Mouse (Mus musculus) CH12F3 (cell line): ENCODE data around the gene Adcyap1r1.

Experiments
- in situ Hi-C: fragments of 300-500 bp; cut with MboI; formaldehyde crosslinking; loops from 2 replicates; pipeline ENCODE4 v1.14.3; 2020; ENCODE audit warnings: low sequenced_read_pairs

Adcyap1r1 gene

DNA sequence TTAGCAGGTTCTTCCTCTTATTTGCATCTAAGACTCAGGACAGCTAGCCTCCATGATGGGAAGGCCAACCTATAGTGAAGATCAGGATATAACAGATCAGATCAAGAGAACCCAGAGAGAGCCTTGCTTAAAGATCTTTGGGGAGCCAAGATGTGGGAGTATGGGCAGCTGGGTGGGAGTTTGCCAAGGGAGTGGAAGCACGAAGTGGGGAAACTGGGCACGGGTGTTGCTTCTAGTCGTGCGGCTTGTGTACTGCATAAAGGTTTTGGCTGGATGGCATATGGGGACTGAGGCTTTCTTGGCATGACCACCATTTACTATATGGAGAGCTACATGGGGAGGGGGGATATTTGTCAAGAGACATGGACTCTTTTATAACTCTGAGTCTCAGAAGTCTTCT is 44.4 kb downstream of the Adcyap1r1 start:
- in situ Hi-C loops = no loop called here

DNA sequence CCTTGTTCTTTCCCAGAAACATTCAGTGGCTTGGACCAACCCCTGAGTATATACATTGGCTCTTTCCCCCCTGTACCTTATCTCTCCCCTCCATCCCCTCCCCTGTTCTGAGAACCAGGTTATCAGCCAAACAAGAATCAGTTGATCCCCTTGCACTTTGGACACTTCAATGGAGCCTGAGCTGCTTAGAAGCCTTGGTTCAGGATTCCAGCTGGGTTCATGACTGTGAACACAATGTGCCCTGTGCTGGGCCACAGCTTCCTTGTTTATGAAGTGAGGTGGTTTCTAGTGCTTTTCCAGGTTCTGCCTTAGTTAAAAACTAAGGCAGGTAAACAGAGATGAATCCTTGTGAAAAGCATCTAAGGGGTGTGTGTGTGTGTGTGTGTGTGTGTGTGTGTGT is 47.0 kb downstream of the Adcyap1r1 start:
- in situ Hi-C loops = no loop called here

DNA sequence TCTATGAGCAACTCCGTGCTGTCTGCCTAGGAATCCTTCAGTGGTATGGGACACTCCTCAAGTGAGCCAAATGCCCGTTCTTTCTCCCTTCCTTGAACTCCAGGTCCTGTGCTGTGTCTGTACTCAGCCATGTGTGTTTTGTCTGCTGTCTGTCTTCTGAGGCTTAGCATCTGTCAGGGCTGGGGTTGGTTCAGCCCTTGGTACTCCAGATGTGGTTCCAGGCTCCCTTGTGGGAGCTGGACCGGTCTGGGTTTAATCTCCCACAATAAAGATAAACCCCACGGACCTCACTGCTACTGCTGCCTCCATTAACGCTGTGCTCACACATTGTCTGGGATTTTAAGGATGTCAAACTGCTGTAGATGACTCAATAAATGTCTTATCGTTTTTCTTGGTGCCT is 49.3 kb downstream of the Adcyap1r1 start:
- in situ Hi-C loops = no loop called here

DNA sequence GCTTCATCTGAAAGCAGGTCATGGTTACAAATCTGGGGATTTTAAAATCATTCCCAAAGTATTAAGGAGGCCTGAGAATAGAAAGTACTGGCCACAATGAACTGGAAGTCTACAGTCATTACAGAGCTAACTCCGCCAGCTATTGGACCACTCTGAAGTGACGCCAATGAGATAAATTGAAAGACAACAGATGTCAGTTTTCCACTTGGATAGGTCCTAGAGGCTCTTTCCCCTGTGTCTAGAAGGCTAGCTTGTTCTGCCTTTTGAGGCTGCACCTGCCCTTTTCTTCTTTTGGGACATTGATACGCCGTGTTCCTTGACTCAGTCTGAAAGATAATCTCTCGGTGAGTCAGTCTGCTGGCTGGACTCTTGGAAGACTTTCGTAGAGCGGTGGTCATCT is 50.5 kb downstream of the Adcyap1r1 start:
- in situ Hi-C loops = no loop called here

DNA sequence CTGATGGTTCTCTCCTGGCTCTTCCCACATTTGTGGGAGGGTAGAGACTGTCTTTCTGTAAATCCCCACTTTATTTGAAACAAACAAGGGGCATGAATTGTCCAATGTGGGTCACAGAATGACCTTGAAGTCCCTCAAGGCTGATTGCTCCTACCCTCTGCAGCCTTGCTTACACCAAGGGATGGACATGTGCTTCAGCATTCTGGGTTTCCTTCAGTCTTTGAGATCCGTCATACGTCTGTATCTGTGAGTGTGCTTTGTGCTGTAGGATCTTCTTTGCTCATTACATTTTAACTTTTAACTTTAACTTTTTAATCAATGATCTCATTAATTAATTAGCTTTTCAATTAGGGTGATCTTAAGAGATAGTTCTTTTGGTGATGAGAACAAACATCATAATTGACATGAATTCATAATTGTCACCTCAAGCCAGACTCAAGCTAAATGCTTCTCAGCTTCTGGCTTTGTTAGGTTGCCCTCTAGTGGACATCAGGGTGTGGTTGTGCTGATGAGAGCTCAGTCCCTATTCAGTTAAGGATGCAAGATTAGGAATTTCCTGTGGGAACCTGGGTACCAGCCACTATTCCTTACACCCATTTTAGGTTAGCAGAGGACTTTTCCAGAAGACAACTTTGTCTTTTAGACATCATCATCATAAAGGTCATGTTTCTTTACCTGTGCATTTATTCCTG is 53.2 kb downstream of the Adcyap1r1 start:
- in situ Hi-C loops = no loop called here

DNA sequence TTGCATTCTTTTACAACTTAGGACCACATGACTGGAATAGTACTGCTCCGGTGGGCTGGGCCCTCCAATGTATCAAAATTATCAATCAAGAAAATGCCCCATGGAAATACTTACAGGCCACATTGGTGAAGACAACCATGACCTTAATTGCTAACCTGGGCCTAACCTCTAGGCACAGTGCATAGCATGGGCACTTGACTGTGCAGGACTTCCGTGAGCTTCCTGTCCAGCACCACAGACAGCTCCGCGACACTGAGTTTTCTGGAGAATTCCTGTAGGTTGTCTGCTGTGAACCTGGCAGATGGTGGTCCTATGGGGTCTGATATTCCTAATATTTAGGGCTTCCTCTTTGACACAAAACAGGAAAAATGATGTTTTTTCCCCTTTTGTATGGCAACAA is 54.7 kb downstream of the Adcyap1r1 start:
- in situ Hi-C loops = no loop called here

DNA sequence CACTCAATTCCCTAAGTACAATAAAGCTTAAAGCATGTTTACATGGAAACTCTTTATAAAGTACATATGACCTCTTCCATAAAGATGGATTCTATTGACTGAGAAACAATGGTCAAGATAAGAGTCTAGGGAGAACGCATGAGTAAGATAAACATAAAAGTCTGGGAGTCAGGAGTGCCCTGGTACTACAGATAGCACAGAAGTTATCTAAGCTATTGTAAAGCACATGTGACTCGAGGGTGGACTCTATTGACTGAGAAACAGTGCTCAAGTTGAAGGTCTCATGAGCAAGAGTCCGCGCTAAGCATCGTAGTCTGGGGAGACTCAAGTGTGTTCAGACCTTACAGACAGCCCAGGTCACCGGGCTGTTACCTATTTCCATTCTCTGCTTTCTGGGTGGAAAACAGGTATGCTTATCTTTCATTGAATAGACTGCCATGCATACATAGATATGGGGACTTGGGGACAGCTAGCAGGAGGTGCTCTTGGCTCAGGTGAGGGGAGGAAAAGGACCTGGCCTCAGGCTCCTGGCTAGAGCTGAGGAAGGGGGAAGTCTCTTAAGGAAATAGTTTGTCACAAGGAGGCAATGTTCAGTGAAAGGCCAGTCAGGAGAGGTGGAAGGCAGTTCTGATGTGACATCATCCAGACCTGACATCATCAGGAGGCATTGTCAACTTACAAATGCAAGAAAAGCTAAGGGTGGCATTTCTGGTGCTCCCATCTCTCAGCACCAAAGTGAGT is 57.5 kb downstream of the Adcyap1r1 start:
- in situ Hi-C loops = no loop called here

DNA sequence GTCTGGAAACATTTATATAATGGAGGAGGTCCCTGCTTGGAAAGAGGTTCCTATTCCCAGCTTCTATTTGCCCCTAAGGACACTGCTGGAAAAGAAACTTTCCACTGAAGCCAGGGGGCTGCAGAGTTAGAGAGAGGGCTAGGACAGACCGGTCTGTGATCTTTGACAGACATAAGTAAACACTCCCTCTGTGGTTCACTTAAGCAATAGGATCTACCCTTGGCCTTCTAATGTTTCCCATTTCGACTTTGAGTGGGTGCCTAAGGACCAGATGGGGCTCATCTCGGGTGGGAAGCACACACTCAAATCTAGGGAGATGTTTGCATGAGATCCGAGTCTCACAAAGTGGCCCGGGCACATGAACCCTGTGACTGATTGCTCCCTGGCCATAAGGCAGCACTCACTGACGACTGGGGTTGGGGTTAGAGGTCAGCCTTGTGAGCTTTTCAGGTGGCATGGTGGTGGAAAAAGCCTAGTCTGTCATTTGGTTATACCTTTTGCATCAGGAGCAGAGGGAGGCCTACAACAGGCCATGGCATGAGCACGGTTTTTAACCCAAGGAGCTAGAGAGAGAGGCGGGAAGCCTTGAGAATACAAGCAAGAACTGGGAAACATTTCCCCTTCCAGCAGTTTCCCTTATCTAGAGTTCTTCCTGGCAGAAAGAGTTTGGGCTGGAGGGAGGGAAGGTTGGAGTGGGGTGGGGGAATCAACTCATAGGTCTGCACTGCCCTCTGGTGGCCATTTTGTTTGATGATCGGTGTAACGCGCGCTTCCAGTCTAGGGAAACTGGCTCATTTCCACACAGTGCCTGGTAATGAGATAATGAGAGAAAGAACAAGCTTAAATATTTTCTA is 59.7 kb downstream of the Adcyap1r1 start:
- in situ Hi-C loops = no loop called here

DNA sequence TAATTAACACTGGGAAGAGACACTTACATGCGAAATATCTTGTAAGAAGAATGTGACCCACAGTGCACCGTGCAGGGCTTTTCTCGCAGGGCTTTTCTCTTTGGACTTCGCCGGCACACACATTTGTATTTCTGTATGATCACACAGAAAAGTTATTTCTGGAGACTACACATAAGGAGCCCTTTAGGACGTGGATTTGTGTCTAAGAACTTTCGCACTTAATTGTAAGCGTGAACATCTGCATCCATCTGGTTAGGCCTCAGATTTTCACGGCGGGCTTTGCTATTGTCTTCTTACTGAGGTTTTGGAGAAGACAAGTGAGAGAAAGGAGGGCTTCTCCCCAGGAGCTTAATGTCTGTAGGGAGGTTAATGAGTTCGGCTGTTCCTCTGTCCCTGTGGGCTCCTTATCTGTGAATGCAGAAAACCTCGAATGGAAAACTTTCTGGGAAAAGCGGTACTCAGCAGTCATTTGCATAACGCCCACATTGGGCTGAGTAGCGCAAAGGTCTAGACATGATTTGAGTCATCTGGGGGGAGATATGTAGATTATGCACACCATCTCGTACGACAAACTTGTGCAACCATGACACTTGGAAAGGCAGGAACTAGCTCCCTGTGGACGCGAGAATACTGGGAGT is 60.4 kb downstream of the Adcyap1r1 start:
- in situ Hi-C loops = no loop called here

DNA sequence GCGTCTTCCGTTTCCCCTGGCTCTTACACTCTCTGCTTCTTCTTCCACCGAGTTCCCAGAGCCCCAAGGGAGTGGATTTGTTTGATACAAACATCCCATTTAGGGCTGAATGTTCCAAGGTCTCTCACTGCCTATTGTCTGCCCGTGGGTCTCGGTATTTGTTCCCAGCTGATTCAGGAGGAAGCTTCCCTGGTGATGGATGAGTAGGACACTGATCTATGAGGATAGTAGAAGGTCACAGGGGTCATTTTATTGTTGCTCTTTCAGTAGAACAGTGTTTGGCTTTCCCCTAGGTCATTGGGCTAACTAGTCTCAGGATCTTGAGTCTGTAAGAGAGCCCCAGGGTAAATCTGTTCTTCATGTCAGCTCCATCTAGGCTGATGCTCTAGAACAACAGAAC is 61.7 kb downstream of the Adcyap1r1 start:
- in situ Hi-C loops = no loop called here

DNA sequence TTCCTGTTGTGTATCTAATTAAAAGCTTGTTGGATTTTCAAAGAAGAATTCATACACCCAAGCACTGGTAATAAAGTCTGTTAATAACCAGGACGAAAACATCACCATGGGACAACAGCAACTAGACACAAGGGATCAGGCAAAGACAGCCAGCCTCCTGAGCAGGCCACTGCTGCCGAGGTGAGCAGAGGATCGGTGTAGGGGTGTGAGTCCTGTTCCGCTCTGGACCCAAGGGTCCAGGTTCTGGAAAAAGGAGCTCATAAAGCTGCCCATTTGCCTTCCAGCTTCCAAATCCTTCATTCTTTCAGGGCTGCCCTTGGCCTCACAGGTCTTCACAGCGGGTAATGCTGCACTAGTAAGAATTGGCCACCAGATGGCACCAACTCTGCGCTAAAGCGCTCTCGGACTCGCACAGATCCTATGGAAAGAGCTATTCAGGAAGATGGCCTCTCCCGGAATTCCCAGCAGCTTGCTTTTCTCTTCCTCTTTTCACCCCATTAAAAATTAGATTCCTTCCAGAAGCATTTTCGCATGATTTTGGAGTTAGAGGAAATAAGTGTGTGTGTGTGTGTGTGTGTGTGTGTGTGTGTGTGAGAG is 67.9 kb downstream of the Adcyap1r1 start:
- in situ Hi-C loops = no loop called here

DNA sequence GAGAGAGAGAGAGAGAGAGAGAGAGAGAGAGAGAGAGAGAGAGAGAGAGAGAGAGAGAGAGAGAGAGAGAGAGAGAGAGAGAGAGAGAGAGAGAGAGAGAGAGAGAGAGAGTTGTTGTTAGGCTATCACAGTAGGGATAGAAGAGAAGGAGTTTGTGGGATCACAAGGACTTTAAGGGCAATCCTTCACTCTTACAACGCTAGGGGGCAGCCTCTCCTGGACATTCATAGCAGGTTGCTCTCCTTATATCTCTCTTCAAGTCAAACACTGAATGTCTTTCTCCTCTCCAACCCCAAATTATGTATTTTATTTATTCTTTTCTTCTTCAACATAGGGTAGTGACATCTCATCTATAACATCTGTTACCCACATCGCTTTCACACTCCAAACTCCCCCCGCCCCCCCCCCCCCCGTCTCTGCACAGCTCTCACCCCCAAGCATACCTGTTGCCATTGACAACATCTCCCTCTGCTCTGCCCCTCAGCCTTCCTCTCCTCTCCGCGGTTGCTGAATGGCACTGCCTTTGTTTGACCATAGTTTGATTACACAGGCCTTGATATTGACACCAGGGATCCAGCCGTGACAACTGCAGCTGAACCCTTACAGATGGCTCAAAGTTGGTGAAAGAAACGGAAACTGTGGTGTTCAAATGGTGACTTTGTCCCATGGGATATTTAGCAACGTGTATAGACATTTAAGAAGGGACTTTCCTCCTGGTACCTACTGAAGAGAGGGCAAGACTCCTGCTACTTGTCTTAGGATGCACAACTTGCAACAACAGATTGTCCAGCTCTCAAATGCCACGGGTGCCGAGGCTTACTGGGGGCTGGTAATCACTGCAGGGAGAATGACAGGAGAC is 68.7 kb downstream of the Adcyap1r1 start:
- in situ Hi-C loops = no loop called here

DNA sequence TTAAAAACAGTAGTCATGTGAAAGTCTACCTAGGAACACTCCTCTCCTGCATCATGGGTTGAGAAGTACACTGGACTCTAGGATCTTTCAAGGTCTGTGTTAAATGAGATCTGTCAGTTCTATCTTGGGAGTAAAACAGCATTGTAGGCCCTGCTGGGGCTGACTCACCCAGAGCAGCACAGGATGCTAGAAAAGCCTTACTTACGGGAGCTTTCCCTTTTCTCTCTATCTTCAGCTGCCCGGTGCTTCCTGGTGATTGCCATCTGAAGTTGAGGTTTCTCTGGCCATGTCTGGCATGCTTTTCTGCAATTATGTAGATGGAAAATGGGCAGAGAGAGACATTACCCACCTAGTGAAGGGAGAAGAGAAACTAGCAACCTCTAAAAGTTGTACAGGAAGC is 84.7 kb downstream of the Adcyap1r1 start:
- in situ Hi-C loops = no loop called here

DNA sequence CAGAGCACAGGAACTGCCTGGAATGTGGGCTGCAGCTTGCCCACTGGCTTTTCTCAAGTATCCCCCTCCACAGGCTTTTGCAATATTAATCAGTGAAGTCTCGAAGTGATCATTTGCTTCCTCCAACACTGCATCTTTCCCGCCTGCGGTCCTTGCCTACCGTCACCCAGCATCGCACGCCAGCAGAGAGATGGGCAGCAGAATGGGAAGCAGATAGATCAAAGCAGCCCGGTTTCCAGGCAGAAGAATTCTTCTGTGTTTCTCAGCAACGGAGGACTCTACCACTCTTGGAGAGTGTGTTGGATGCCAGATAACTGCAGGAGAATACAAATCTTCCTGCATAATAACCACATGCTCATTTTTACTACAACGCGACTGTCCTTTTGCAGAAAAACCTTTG is 87.4 kb downstream of the Adcyap1r1 start:
- in situ Hi-C loops = no loop called here

DNA sequence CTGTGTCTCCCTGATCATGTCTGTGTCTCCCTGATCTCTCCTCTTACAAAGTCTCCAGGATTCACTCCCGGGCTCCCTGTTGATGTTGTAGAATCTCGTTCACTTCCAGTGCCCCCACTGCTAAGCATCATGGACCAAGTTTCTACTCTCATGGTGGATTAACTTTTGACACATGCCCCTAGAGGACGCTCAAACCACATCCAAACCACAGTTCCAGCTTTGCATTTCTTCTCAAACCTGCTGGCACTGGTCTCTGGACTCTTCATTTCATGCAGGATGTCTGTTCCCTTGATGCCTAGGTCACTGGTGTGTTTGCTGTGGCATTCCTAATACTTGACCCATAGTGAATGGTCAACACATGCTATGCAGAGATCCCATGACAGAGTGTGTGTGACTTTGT is 90.6 kb downstream of the Adcyap1r1 start:
- in situ Hi-C loops = no loop called here

DNA sequence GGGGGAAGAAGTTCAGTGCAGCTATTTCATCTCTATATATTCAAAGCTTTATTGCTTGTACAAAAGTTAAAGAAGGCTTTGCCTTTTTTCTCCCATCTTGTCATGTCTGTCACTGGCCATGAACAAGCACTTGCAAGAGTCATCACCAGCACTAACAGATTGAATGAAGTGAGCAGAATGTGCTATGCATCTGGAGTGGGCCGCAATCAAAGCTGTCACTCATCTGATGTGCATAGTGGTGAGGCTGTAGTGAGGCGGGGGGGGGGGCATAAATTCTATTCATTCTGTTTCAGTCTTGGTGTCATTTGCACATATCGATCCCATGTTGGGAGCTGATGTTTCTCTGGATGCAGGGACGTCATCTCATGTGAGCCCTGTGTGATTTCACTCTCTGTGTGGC is 91.6 kb downstream of the Adcyap1r1 start:
- in situ Hi-C loops = no loop called here

DNA sequence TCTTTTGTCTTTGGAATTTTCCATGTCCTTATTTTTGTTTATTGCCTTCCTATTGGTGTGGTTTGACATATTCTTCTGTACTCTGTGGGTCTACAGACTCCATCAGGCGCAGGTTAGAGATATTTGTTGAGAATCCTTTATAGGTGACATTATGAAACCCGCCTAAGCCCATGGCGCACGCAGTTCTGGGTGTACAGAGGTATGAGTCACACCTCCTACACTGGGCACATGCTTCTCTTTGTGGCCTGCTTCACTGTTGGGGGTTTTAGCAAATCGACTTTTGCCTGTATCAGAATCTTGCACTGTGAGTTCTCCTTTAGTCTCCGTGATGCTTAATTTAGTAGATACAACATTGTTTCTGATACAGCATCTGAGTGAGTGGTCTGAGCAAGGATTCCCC is 97.4 kb downstream of the Adcyap1r1 start:
- in situ Hi-C loops = no loop called here

DNA sequence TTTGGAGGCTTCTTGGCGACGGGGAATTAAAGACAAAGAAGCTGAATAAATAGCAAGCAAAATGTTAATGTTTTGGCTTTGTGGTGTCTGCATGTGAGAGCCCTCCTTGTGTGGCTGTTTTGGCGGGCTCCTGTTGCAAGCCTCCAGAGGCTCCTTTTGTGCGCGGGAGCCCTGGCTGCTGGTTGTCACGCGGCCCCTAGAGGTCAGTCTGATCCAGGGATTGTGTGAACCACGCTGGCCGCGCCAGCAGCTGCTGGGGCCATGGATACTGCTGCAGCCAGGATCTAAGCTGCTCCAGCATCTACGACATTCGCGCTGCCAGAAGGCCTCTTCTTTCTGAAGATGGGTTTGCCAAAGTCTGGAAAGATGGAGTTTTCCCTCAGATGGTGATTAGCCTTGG is 99.1 kb downstream of the Adcyap1r1 start:
- in situ Hi-C loops = no loop called here
